Mouse (Mus musculus): ENCODE measurements around the gene Mag.

DNA sequence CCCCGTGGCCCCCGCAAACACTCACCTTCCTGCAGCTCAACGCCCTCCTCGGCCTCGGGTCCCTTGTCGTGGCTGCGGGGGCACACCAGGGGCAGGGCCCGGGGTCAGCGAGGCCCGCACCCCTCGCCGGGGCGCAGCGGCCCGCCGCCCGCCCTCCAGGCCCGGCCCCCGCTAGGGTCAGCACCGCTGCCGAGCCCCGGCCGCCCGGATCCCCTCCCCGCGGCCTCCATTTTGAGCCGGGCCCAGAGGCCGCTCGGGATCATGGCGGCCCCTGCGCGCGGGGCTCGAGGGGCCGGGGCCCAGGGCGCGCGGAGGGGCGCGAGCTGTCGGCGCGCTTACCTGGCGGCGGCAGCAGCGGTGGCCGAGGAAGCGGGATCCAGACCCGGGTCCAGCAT, 41.7 kb upstream of the Mag start:
- TF ChIP-seq FLI1 (IDR thresholded peaks at IDR 0.05; ENCODE audit: low read length) (no peak), GATA1 (IDR thresholded peaks at IDR 0.05; ENCODE audit: borderline replicate concordance, low read length) (no peak)

All from megakaryocyte, embryonic 14.5 days (primary cell).